Mouse (Mus musculus): ENCODE results near the gene Tet3. TPM values are rescaled to one million over a fixed set of nuclear protein-coding genes. Genes with fewer than 3 reads are reported as not detected.

Gene Tet3
- polyA plus RNA-seq, 1 experiment from 2014 or later: 60.9 TPM

DNA sequence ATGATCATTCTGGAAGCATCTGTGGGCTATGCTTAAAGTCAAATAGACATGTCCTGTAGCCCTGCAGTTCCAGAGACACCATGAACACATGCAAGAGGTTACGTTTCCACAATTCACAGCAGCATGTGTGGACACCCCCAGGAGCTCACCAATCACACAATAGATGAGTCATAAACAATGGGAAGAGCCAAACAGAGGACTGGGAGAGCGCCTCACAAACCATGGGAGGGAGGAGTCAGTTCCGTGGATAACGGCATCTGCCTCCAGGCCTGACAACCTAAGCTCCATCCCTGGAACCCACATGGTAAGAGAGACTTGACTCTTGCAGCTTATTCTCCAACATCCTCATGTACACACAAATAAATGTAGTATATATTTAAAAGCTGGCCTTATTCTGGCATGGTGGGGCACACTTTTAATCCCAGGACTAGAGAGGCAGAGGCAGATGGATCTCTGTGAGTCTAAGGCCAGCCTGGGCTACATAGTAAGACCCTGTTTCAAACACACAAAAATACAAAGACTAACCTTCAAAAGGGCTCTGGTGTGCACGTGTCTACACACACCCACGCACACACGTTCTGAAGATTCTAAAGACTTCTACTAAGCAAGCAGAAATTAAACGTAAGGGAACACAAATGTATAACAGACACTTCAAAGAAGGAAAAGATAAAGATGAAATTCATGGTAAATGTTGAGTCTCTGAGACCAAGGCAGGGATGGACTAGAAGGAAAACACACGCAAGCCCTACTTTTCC, 44.1 kb downstream of the Tet3 start:
- Histone ChIP-seq H3K27me3 (replicated peaks; ENCODE audit: control insufficient read depth, insufficient read depth, low read length) (no peaks in the 10 kb centered on the region), H3K4me2 (ENCODE audit: low read length) (no peak overlapping the region), H3K9ac (replicated peaks; ENCODE audit: low read depth, low read length) (no peak overlapping the region), H3K36me3 (ENCODE audit: control insufficient read depth, insufficient read depth) (no peaks in the 10 kb centered on the region), H3K27ac (ENCODE audit: low read length) (no peak overlapping the region), H3K4me1 (replicated peaks; ENCODE audit: control insufficient read depth, insufficient read depth, low read length) (peaks cover 64% of the 10 kb centered on the region), H3K9me3 (ENCODE audit: control insufficient read depth, low read length) (no peaks in the 10 kb centered on the region), H3K4me3 (replicated peaks; ENCODE audit: low read length) (no peak overlapping the region)
- no peak for ATAC-seq
- 82% methylated on average over 9 of the region's 9 CpGs for WGBS

DNA sequence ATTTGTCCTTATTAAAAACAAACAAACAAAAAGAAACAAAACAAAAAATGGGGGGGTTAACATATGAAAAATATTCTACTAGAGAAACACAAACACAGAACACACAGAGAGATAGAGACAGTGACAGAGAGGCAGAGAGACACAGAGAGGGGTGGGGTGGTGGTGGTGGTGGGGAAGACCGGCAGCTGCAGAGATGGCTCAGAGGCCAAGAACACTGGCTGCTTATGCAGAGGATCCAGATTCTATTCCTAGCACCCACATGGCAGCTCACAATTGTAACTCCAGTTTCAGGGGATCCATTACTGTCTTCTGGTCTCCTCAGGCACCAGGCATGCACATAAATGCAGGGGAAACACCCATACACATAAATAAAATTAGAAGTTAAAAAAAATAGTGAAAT, 45.2 kb downstream of the Tet3 start:
- H3K9ac ChIP-seq (replicated peaks; ENCODE audit: low read depth, low read length): no peak overlapping the region
- H3K36me3 ChIP-seq (ENCODE audit: control insufficient read depth, insufficient read depth): no peaks in the 10 kb centered on the region
- no peaks in the 10 kb centered on the region for H3K9me3 ChIP-seq (ENCODE audit: control insufficient read depth, low read length)
- no peak overlapping the region for H3K27ac ChIP-seq (ENCODE audit: low read length)
- no peak overlapping the region for H3K4me2 ChIP-seq (ENCODE audit: low read length)
- no peak for ATAC-seq
- 67% methylated on average over 1 of the region's 1 CpGs for WGBS
- H3K4me3 ChIP-seq (replicated peaks; ENCODE audit: low read length): no peak overlapping the region
- peaks cover 56% of the 10 kb centered on the region for H3K4me1 ChIP-seq (replicated peaks; ENCODE audit: control insufficient read depth, insufficient read depth, low read length)
- no peaks in the 10 kb centered on the region for H3K27me3 ChIP-seq (replicated peaks; ENCODE audit: control insufficient read depth, insufficient read depth, low read length)

DNA sequence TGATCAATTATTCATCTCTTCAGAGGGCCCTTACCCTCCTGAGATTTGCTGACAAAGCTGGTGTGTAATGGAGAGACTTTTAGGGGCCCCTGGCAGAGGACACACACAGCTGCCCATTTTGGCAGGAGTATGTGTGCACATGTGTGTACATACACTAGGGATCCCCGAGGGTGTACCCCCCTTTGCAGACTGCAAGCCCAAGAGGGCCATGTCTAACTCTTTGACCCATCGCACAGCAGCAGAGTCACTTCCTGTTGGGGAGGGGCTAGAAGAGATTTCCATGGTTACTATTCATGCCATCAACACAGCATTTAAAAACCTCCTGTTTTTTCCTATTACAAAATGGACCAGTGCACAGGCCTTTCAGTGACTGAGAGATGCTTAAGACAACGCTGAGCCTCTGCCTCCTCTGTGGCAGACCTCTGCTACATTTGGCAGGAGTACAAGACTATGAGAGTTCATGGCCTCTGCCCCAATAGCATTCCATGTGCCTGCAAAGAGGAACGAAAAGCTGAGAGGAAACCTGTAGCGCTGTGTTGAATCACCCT, 46.0 kb downstream of the Tet3 start:
- Histone ChIP-seq H3K4me2 (ENCODE audit: low read length) (no peak overlapping the region), H3K9ac (replicated peaks; ENCODE audit: low read depth, low read length) (no peak overlapping the region), H3K27me3 (replicated peaks; ENCODE audit: control insufficient read depth, insufficient read depth, low read length) (no peaks in the 10 kb centered on the region), H3K27ac (ENCODE audit: low read length) (peak overlapping the region; percentile 39; the same call in 1 of the 2 replicates), H3K36me3 (ENCODE audit: control insufficient read depth, insufficient read depth) (no peaks in the 10 kb centered on the region), H3K4me1 (replicated peaks; ENCODE audit: control insufficient read depth, insufficient read depth, low read length) (peaks cover 49% of the 10 kb centered on the region), H3K4me3 (replicated peaks; ENCODE audit: low read length) (no peak overlapping the region), H3K9me3 (ENCODE audit: control insufficient read depth, low read length) (no peaks in the 10 kb centered on the region)
- ATAC-seq: peak; percentile 59
- 33% methylated on average over 5 of the region's 5 CpGs for WGBS

DNA sequence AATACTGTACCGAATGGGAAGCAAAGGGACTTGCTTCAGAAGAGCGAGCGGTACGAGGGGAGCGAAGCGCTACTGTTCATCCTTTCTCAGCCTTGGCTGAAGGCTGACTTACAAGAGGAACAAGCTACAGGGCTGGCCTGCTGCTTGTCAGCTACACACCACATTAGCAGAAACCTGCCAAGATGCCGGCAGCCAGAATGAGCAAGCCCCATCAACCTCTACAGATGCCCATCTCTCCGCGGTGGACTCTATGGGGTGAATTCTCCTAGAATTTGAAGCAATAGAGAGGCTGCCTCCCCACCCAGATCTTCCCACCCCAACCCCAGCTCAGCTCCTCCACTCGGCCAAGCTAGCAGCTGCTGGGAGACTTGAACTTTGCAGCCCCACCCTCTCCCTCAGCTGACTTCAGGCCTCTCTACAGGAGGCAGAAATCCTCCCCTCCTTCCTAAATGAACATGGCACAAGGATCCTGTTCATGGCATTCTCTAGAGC, 46.5 kb downstream of the Tet3 start:
- H3K4me2 ChIP-seq (ENCODE audit: low read length): no peak overlapping the region
- H3K9ac ChIP-seq (replicated peaks; ENCODE audit: low read depth, low read length): no peak overlapping the region
- H3K4me1 ChIP-seq (replicated peaks; ENCODE audit: control insufficient read depth, insufficient read depth, low read length): peaks cover 45% of the 10 kb centered on the region
- H3K36me3 ChIP-seq (ENCODE audit: control insufficient read depth, insufficient read depth): no peaks in the 10 kb centered on the region
- H3K27ac ChIP-seq (ENCODE audit: low read length): 0 out of 2 replicates have a peak overlapping the region, but pooled peaks have one; percentile 12
- H3K27me3 ChIP-seq (replicated peaks; ENCODE audit: control insufficient read depth, insufficient read depth, low read length): no peaks in the 10 kb centered on the region
- WGBS: 72% methylated on average over 10 of the region's 10 CpGs
- peak; percentile 36 for ATAC-seq
- H3K9me3 ChIP-seq (ENCODE audit: control insufficient read depth, low read length): no peaks in the 10 kb centered on the region
- no peak overlapping the region for H3K4me3 ChIP-seq (replicated peaks; ENCODE audit: low read length)

DNA sequence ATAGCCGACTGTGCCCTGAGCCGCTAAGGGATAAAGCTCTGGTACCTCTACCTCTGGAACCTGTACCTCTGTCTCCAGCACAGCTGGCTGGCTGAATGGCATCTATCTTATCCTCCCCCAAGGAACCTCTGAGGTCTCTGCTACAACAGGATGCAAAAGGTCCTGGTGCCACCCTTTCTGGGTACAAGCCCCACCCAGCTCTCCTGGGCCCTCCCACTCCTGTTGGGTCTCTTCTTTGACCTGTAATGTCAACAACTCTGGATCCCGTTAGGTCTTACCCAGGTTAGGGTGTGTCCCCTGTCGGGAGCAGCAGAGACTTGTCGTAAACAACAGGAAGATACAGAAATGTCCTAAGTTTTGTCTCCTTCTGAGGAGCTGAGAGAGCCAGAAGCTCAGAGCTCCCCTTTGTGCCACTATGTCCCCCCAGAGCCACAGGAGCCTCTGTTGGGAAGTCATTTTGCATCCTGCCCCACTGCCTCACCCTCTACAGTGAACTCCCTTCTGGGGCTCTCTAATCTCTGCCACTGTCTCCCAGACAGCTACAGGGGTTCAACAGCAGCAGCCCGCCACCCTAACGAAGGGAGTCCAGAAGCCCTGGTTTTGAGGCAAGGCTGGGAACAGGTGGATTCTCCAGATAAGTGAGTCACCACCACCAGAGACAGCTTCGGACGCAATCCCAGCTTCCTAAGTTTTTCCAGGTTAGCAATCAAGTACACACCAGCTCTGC, 47.1 kb downstream of the Tet3 start:
- no peak overlapping the region for H3K9ac ChIP-seq (replicated peaks; ENCODE audit: low read depth, low read length)
- no peak for ATAC-seq
- no peaks in the 10 kb centered on the region for H3K27me3 ChIP-seq (replicated peaks; ENCODE audit: control insufficient read depth, insufficient read depth, low read length)
- no peak overlapping the region for H3K4me3 ChIP-seq (replicated peaks; ENCODE audit: low read length)
- H3K36me3 ChIP-seq (ENCODE audit: control insufficient read depth, insufficient read depth): no peaks in the 10 kb centered on the region
- no peak overlapping the region for H3K27ac ChIP-seq (ENCODE audit: low read length)
- no peak overlapping the region for H3K4me2 ChIP-seq (ENCODE audit: low read length)
- H3K4me1 ChIP-seq (replicated peaks; ENCODE audit: control insufficient read depth, insufficient read depth, low read length): peaks cover 40% of the 10 kb centered on the region
- no peaks in the 10 kb centered on the region for H3K9me3 ChIP-seq (ENCODE audit: control insufficient read depth, low read length)
- 85% methylated on average over 9 of the region's 9 CpGs for WGBS

DNA sequence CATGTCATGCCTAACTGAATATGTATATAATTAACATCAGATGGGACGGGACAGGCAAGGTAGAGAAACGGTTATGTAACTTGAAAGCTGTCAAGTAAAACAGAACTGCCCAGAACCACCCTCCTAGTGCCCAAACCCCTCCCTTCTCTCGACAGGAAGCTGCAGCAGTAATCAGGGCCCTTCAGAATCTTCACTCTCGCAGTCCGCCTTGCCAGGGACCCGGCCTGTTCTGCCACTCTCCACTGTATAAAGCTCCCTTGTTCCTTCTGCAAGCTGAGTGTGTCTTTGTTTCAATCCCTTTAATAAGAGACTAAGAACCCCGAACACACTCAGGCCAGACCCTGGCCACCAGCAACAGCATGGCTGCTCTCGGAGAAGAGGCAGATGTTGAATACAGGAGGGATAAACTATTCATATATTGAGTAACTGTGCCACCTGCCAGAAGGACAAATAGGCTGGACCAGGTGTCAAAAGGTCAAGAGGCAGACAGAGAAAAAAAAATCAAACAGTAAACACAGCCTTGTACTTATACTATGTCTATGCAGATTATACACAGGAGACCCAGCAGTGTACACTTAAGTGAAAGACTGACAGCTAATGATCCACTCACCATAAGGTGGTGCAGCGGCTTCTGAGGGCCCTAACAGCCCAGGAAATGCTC, 48.7 kb downstream of the Tet3 start:
- H3K4me2 ChIP-seq (ENCODE audit: low read length): no peak overlapping the region
- no peaks in the 10 kb centered on the region for H3K36me3 ChIP-seq (ENCODE audit: control insufficient read depth, insufficient read depth)
- H3K27me3 ChIP-seq (replicated peaks; ENCODE audit: control insufficient read depth, insufficient read depth, low read length): no peaks in the 10 kb centered on the region
- peak overlapping the region; percentile 8; the same call in 1 of the 2 replicates for H3K27ac ChIP-seq (ENCODE audit: low read length)
- no peak overlapping the region for H3K4me3 ChIP-seq (replicated peaks; ENCODE audit: low read length)
- H3K9ac ChIP-seq (replicated peaks; ENCODE audit: low read depth, low read length): no peak overlapping the region
- peak; percentile 36; the same call in 1 of the 2 replicates for ATAC-seq
- no peaks in the 10 kb centered on the region for H3K9me3 ChIP-seq (ENCODE audit: control insufficient read depth, low read length)
- peaks cover 28% of the 10 kb centered on the region for H3K4me1 ChIP-seq (replicated peaks; ENCODE audit: control insufficient read depth, insufficient read depth, low read length)
- WGBS: 31% methylated on average over 9 of the region's 9 CpGs

DNA sequence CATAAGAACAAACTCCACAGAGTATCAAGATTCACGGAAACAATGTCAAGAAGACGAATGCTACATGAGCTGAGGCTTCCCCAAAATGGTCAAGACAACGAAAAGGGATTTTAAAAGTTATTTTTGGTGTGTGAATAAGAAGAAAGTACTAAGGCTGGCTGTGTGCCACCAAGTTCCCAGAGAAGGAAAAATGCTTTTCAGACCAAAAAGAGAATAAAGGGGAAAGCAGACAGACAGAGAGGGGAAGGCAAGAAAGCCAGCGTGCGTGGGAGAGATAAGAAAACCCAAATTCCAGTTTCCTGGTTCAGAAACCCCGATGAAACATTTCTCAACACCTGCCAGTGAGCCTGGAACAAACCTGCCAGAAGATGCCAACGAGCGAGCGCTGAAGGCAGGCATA, 50.4 kb downstream of the Tet3 start:
- Histone ChIP-seq H3K4me1 (replicated peaks; ENCODE audit: control insufficient read depth, insufficient read depth, low read length) (peaks cover 24% of the 10 kb centered on the region), H3K27ac (ENCODE audit: low read length) (no peak overlapping the region), H3K4me2 (ENCODE audit: low read length) (no peak overlapping the region), H3K9me3 (ENCODE audit: control insufficient read depth, low read length) (no peaks in the 10 kb centered on the region), H3K9ac (replicated peaks; ENCODE audit: low read depth, low read length) (no peak overlapping the region), H3K36me3 (ENCODE audit: control insufficient read depth, insufficient read depth) (peaks cover 7% of the 10 kb centered on the region; the same call in 1 of the 2 replicates), H3K27me3 (replicated peaks; ENCODE audit: control insufficient read depth, insufficient read depth, low read length) (no peaks in the 10 kb centered on the region), H3K4me3 (replicated peaks; ENCODE audit: low read length) (no peak overlapping the region)
- no peak for ATAC-seq
- WGBS: 82% methylated on average over 9 of the region's 9 CpGs

DNA sequence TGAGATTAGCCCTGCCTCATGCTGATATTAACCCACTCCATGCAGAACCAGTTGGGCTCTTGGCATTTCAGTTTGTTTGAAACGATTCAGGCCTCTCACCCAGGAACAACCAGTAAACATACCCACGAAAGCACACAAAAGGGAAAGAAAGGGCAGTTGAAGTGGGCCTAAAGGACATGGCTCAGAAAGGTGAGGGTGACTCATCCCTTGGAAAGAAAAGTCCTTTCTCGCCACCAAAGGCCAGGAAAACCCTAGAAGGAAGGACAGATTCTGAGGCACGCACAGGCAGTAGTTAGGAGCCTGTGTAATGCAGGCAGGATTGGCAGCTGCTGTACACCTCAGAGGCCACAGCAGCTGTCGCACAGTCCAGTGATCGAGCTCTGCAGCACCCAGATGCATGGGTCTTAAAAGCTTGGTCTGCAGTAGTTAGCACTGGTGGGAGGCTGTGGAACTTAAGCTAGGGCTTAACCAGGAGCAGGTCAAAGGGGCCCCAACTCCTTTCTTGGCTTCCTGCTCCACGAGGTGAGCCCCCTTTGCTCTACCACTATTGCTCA, 53.3 kb downstream of the Tet3 start:
- Histone ChIP-seq H3K27ac (ENCODE audit: low read length) (no peak overlapping the region), H3K9ac (replicated peaks; ENCODE audit: low read depth, low read length) (no peak overlapping the region), H3K36me3 (ENCODE audit: control insufficient read depth, insufficient read depth) (peaks cover 25% of the 10 kb centered on the region), H3K27me3 (replicated peaks; ENCODE audit: control insufficient read depth, insufficient read depth, low read length) (no peaks in the 10 kb centered on the region), H3K9me3 (ENCODE audit: control insufficient read depth, low read length) (no peaks in the 10 kb centered on the region), H3K4me1 (replicated peaks; ENCODE audit: control insufficient read depth, insufficient read depth, low read length) (peaks cover 5% of the 10 kb centered on the region; the same call in 1 of the 2 replicates), H3K4me3 (replicated peaks; ENCODE audit: low read length) (no peak overlapping the region), H3K4me2 (ENCODE audit: low read length) (no peak overlapping the region)
- no peak for ATAC-seq
- 86% methylated on average over 7 of the region's 7 CpGs for WGBS

Data from forebrain, embryonic 16.5 days (tissue).